8 mouse cellular contexts compared by ENCODE assay signal in the genomic region with DNA sequence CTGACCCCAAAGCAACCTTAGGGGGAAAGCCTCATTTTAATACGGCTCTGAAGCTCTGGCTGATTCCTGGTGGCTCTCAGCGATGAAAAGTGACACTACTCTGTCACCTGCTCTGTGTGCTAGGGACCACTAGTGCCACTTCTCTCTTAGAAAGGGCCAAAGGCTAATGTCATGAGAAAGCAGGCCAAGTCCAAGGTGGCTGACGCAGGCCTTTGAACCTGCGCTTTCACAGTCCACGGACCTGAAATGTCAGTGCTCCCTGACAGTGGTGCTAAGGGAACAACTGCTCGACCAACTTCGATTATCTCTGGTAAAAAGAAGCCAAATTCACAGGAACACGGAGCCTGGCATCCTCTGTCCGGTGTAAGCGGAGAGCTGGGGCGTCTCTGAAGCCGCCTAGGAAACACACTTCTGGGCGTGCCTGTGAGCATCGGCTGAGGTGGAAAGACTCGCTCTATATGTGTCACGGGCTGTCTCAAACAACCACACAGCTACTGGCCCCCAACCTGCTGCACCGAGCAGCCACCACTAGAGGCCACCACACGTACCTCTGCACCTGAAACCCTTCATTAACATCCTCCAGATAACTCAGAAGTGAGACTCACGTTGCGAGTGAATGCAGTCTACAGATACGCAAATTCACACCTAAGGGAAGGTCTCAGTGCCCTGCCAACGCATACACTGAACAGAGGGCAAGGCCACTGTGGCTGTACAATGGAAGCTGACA.
DNase-seq lines count a peak whose midpoint lies in the region; ATAC-seq and TF ChIP-seq lines count a peak whose summit lies in the region.

No protein-coding gene starts in this region.

- H3K36me3 ChIP-seq in hindbrain, postnatal 0 days (ENCODE audit: insufficient read depth, low read length), result no peaks in the 10 kb centered on the region
- H3K36me3 ChIP-seq in hindbrain, embryonic 13.5 days, result no peaks in the 10 kb centered on the region
- H3K36me3 ChIP-seq in embryonic facial prominence, embryonic 12.5 days, result no peaks in the 10 kb centered on the region
- H3K36me3 ChIP-seq in intestine, embryonic 15.5 days, result no peaks in the 10 kb centered on the region
- H3K36me3 ChIP-seq in liver, embryonic 11.5 days (ENCODE audit: control insufficient read depth, insufficient read depth, low read length), result no peaks in the 10 kb centered on the region

- no peak overlapping the region for H3K27ac ChIP-seq in hindbrain, postnatal 0 days
- no peak overlapping the region for H3K27ac ChIP-seq in hindbrain, embryonic 13.5 days
- no peak overlapping the region for H3K27ac ChIP-seq in embryonic facial prominence, embryonic 12.5 days
- no peak overlapping the region for H3K27ac ChIP-seq in intestine, embryonic 15.5 days
- no peak overlapping the region for H3K27ac ChIP-seq in liver, embryonic 11.5 days (ENCODE audit: low read depth, low read length)

- ATAC-seq in hindbrain, postnatal 0 days, result peak; percentile 57
- no peak for ATAC-seq in hindbrain, embryonic 13.5 days (ENCODE audit: low FRiP score)
- ATAC-seq in embryonic facial prominence, embryonic 12.5 days (ENCODE audit: insufficient number of reproducible peaks, insufficient read depth, low FRiP score, low TSS enrichment), result peak; percentile 42; the same call in 1 of the 2 replicates
- ATAC-seq in intestine, embryonic 15.5 days, result peak; percentile 76
- ATAC-seq in liver, embryonic 11.5 days (replicated peaks; ENCODE audit: low FRiP score), result peak; percentile 63

- H3K4me3 ChIP-seq in hindbrain, postnatal 0 days (ENCODE audit: low read length), result no peak overlapping the region
- no peak overlapping the region for H3K4me3 ChIP-seq in hindbrain, embryonic 13.5 days
- H3K4me3 ChIP-seq in embryonic facial prominence, embryonic 12.5 days, result no peak overlapping the region
- no peak overlapping the region for H3K4me3 ChIP-seq in intestine, embryonic 15.5 days (replicated peaks)
- no peak overlapping the region for H3K4me3 ChIP-seq in liver, embryonic 11.5 days (ENCODE audit: low read depth, low read length)

- WGBS in hindbrain, postnatal 0 days, result 75% methylated on average over 22 of the region's 22 CpGs
- WGBS in hindbrain, embryonic 13.5 days, result 76% methylated on average over 22 of the region's 22 CpGs
- 75% methylated on average over 22 of the region's 22 CpGs for WGBS in embryonic facial prominence, embryonic 12.5 days
- WGBS in intestine, embryonic 15.5 days, result 74% methylated on average over 22 of the region's 22 CpGs
- 73% methylated on average over 22 of the region's 22 CpGs for WGBS in liver, embryonic 11.5 days

- no peaks in the 10 kb centered on the region for H3K9me3 ChIP-seq in hindbrain, postnatal 0 days (ENCODE audit: low read length)
- no peaks in the 10 kb centered on the region for H3K9me3 ChIP-seq in hindbrain, embryonic 13.5 days
- no peaks in the 10 kb centered on the region for H3K9me3 ChIP-seq in embryonic facial prominence, embryonic 12.5 days
- no peaks in the 10 kb centered on the region for H3K9me3 ChIP-seq in intestine, embryonic 15.5 days
- H3K9me3 ChIP-seq in liver, embryonic 11.5 days (ENCODE audit: control insufficient read depth, low read length), result no peaks in the 10 kb centered on the region

- peak; percentile 66 for DNase-seq in hindbrain, postnatal 0 days (ENCODE audit: low spot score)
- DNase-seq in adrenal gland, postnatal 14 days, result peak; percentile 54
- no peak for DNase-seq in liver, embryonic 11.5 days (ENCODE audit: low spot score)
- DNase-seq in retina, postnatal 1 day, result peak; percentile 50
- DNase-seq in adipocyte (ENCODE audit: low spot score), result no peak

- H3K9ac ChIP-seq in hindbrain, postnatal 0 days (replicated peaks; ENCODE audit: low read length), result no peak overlapping the region
- H3K9ac ChIP-seq in hindbrain, embryonic 13.5 days, result no peak overlapping the region
- no peak overlapping the region for H3K9ac ChIP-seq in embryonic facial prominence, embryonic 12.5 days
- no peak overlapping the region for H3K9ac ChIP-seq in intestine, embryonic 15.5 days
- H3K9ac ChIP-seq in liver, embryonic 11.5 days (ENCODE audit: low read depth, low read length), result no peak overlapping the region

- H3K27me3 ChIP-seq in hindbrain, postnatal 0 days (ENCODE audit: insufficient read depth, low read length), result no peaks in the 10 kb centered on the region
- 0 out of 2 replicates have a peak, but pooled peaks cover 6% of the 10 kb centered on the region for H3K27me3 ChIP-seq in hindbrain, embryonic 13.5 days
- no peaks in the 10 kb centered on the region for H3K27me3 ChIP-seq in embryonic facial prominence, embryonic 12.5 days
- H3K27me3 ChIP-seq in intestine, embryonic 15.5 days (replicated peaks), result no peaks in the 10 kb centered on the region
- H3K27me3 ChIP-seq in liver, embryonic 11.5 days (replicated peaks; ENCODE audit: control insufficient read depth, insufficient read depth, low read length), result no peaks in the 10 kb centered on the region

- TF ChIP-seq CTCF in hindbrain, postnatal 0 days (IDR thresholded peaks at IDR 0.05; ENCODE audit: low read depth), result peak; percentile 88

- H3K4me2 ChIP-seq in hindbrain, postnatal 0 days (ENCODE audit: low read depth, low read length), result no peak overlapping the region
- no peak overlapping the region for H3K4me2 ChIP-seq in hindbrain, embryonic 13.5 days
- H3K4me2 ChIP-seq in embryonic facial prominence, embryonic 12.5 days (replicated peaks), result no peak overlapping the region
- H3K4me2 ChIP-seq in intestine, embryonic 15.5 days (replicated peaks), result no peak overlapping the region
- H3K4me2 ChIP-seq in liver, embryonic 11.5 days, result no peak overlapping the region

- peaks cover 15% of the 10 kb centered on the region; the same call in 1 of the 2 replicates for H3K4me1 ChIP-seq in hindbrain, postnatal 0 days (ENCODE audit: insufficient read depth, low read length)
- H3K4me1 ChIP-seq in hindbrain, embryonic 13.5 days (replicated peaks), result peaks cover 54% of the 10 kb centered on the region
- H3K4me1 ChIP-seq in embryonic facial prominence, embryonic 12.5 days, result peaks cover 24% of the 10 kb centered on the region
- H3K4me1 ChIP-seq in intestine, embryonic 15.5 days (replicated peaks), result no peaks in the 10 kb centered on the region
- 0 out of 2 replicates have a peak, but pooled peaks cover 4% of the 10 kb centered on the region for H3K4me1 ChIP-seq in liver, embryonic 11.5 days (replicated peaks; ENCODE audit: control insufficient read depth, insufficient read depth, low read length)

Comparison
In these comparisons a context has a peak if more than half of its experiments do, and no peak if none do; other contexts are left out.
1. DNase-seq: peak in hindbrain, postnatal 0 days (single experiment), adrenal gland, postnatal 14 days (single experiment) and retina, postnatal 1 day (single experiment); none in liver, embryonic 11.5 days (single experiment) and adipocyte (single experiment).